Mouse (Mus musculus) neural tube, embryonic 10.5 days (tissue): ENCODE results near the gene Nptxr.

Experiments used
- DNase-seq: peaks from one replicate; pipeline ENCODE4 v3.0.0-alpha.2; 2017; ENCODE audit warnings: low spot score; ENCODE audit errors: extremely low spot score

Nptxr gene

GRCm38 (mm10) chr15:79790905-79791304 lies 13.7 kb downstream of the Nptxr start:
- no peak for DNase-seq

DNA sequence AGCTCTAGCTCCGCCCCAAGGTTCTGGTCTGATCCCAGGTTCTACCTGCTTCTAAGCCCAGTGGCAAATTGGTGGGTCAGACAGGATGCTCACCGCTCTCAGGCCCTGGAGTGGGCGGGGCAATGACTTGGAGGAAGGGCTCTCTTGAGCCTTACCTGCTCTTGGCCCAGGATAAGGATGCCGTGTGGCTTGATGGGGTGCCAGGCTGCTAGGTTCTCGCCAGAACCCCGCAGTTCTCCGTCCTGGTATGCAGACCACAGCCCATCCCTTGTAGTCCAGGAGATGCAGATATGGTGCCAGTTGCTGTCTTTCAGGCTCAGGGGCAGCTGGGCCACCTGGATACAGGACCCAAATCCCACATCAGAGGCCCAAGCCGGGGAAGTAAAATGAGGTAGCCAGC lies 14.5 kb downstream of the Nptxr start:
- DNase-seq, result no peak

GRCm38 (mm10) chr15:79787815-79788214 lies 16.8 kb downstream of the Nptxr start:
- DNase-seq, result no peak

GRCm38 (mm10) chr15:79785056-79785455 lies 19.5 kb downstream of the Nptxr start:
- no peak for DNase-seq

- DNase-seq, result no peak
Observed at GRCm38 (mm10) chr15:79777749-79778148, 26.8 kb downstream of the Nptxr start, which contains the start of gene Dnal4. Gene Dnal4 (minus strand): TSS chr15:79777849.

GRCm38 (mm10) chr15:79775662-79776061 lies 28.9 kb downstream of the Nptxr start:
- DNase-seq, result no peak

GRCm38 (mm10) chr15:79774117-79775027 lies 30.2 kb downstream of the Nptxr start:
- peak; percentile 91 for DNase-seq

DNA sequence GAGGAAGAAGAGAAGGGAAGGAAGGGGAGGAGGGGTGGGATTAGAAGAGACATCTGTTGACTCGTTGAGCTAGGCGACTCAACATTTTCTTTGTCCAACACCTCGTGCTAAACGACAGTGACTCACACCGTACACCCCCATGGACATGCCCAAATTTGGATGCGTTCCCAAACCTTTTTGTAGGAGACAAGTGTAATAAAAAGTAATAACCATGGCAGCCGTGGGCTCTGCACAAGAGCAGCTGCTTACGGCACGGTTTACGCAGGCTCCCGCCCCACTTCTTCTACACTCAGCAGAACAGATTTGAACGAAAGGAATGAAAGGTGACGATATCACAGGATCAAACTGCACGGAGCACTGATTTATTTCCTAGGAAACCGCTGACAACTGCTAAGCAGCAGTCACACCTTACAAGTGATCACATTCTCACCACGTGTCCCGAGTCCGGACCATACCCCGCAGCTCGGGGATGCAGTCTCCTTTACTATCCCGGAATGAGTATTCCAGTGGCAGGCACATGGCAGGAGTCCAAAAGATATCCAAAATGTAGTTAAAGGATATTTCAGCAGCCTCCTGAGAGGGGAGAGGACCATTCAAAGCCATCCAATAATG lies 33.8 kb downstream of the Nptxr start:
- DNase-seq, result no peak

DNA sequence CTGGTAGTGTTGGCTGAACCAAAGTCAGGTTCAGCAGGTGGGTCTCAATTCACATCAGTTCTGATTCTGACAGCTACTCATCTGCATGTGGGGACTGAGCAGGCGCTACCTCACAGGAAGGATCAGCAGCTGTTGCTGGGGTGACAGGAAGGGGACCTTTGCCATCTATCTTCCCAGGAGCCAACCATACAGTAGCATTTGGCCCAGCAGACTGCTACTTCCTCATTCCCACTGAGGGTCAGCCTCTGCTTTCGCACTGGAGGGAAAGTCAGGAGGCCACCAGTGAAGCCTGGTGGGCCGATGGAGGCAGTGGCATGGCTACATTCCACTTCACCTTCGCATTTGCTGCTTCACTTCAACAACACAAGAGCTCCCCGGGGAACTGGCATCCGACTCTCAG lies 36.3 kb downstream of the Nptxr start:
- DNase-seq, result no peak

DNA sequence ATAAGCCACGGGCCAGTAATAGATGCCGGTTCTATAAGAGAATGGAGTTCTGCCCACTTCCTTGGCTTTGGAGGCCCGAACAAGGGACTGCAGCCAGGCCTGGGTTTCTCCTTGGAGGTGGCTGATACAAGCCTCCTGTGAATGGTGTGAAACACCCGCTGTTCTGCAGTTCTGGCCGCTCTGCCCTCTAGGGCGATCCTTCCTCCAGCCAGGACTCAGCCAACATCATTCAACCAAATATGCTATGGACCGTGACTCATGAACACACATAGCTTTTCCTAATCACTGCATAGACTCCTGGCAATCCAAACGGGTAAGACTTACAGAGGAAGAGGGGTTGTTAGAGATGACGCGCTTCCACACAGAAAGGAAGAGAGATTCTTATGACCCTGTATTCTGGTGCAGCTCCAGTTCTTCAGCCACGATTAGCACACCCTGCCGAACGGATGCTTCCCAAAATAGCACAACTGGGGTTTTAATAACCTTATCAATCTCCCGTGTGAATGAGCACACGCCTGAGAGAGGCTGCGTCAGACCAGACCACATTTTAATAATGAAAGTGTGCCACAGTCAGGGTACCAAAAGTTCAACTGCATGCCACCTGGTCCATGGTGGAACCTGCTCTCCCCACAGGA lies 37.1 kb downstream of the Nptxr start:
- DNase-seq, result no peak

- no peak for DNase-seq
Observed at GRCm38 (mm10) chr15:79766586-79767071, 37.9 kb downstream of the Nptxr start.

GRCm38 (mm10) chr15:79766168-79766567 lies 38.4 kb downstream of the Nptxr start:
- no peak for DNase-seq

GRCm38 (mm10) chr15:79765361-79765760 lies 39.2 kb downstream of the Nptxr start:
- DNase-seq, result no peak

DNA sequence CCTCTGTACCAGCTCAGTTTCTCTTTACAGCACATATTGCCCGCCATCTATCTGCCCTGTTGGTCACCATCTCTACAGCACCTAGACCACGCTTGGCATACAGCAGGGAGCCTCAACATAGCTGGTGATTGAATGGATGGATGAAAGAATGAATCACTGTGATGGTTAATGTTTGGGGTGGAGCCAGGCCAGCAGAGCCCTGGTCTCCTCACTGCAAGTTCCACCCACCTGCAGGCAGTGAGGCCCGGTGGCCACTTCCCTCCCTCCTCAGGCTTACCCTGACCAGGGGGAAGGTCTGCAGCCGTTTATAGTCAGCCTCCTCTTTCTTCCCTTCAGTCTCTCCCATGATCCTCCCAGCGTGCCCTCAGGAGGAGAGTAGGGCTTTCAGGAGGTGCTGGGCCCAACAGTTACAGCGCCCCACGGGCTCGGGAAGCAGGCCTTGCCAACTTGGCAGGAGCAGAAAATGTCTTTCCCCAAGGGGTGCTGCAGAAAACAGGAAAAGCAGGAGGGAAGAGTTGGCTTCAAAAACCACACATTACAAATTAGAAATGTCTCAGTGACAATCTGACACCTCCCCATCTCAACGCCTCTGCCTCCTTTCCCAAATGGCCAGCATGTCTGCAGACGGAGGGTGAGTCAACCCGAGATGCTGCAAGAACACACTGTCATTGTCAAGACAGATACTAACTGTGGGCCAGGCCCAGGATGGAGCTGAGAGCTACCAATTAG lies 39.9 kb downstream of the Nptxr start:
- no peak for DNase-seq

- no peak for DNase-seq
Observed at GRCm38 (mm10) chr15:79763601-79764246, 40.8 kb downstream of the Nptxr start.

- no peak for DNase-seq
Observed at GRCm38 (mm10) chr15:79763001-79763400, 41.6 kb downstream of the Nptxr start.

DNA sequence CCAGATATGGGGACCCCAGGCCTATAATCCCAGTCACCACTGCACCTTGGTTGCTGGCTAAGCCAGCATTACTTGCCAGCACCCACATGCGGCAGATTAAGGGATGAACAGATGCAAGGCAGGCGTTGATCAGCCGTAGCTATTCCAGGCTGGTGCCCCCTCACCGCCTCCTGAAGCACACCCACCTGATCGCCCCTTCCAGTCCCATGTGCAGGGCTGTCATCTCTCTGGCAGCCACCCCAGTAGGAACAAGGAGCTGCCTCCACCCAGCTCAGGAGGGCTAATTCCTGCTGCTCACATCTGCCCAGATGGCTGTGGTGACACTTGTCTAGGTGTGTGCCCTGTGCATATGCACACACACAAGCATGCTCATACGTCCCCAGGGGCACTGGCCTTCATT lies 43.6 kb downstream of the Nptxr start:
- DNase-seq, result no peak

- DNase-seq, result no peak
Observed at GRCm38 (mm10) chr15:79757118-79757517, 47.4 kb downstream of the Nptxr start.

- DNase-seq, result no peak
Observed at GRCm38 (mm10) chr15:79755977-79756625, 48.5 kb downstream of the Nptxr start.

DNA sequence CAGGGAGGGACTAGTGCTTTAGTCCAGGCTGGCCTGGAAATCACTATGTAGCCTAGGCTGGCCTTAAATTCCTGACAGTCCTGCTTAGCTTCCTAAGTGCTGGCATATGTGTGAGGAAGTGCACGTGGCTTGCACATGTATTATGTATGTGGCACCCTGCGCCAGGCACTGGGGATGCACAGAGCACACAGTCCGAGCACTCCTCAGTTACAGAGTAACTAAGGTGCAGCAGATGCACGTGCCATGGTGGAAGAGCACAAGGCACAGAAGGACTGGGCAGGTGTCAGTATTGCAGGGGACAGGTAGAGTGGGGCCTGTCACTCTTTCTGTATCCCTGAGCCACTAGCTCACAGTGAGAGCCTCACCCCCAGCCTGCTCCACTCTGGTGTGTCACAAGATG lies 49.4 kb downstream of the Nptxr start:
- no peak for DNase-seq
